Mouse (Mus musculus): Measurements from ENCODE around the gene Usf1. TPM values are rescaled to one million over a fixed set of nuclear protein-coding genes. Genes with fewer than 3 reads are reported as not detected.

The Usf1 gene
- total RNA-seq (2017): 91.6 to 117 TPM (median 94.5 TPM) in 3 replicates

- ATAC-seq (replicated peaks; ENCODE audit: insufficient number of reproducible peaks, low FRiP score, low TSS enrichment, poor library complexity, severe bottlenecking): peak; percentile 78
Observed at GRCm38 (mm10) chr1:171410947-171411484, at the start of gene Usf1. TSS of gene Usf1 (plus strand) at chr1:171411313.

- peak; percentile 42; the same call in 1 of the 2 replicates for ATAC-seq (replicated peaks; ENCODE audit: insufficient number of reproducible peaks, low FRiP score, low TSS enrichment, poor library complexity, severe bottlenecking)
Observed at GRCm38 (mm10) chr1:171365934-171366333, 45.2 kb upstream of the Usf1 start.

GRCm38 (mm10) chr1:171369845-171370556 is 41.1 kb upstream of the Usf1 start, which contains the start of gene Nectin4:
TSS of gene Nectin4 (plus strand) at chr1:171370099.
- peak; percentile 78 for ATAC-seq (replicated peaks; ENCODE audit: insufficient number of reproducible peaks, low FRiP score, low TSS enrichment, poor library complexity, severe bottlenecking)

GRCm38 (mm10) chr1:171372880-171373279 is 38.2 kb upstream of the Usf1 start:
- ATAC-seq (replicated peaks; ENCODE audit: insufficient number of reproducible peaks, low FRiP score, low TSS enrichment, poor library complexity, severe bottlenecking): no peak

GRCm38 (mm10) chr1:171373946-171374345 is 37.2 kb upstream of the Usf1 start:
- no peak for ATAC-seq (replicated peaks; ENCODE audit: insufficient number of reproducible peaks, low FRiP score, low TSS enrichment, poor library complexity, severe bottlenecking)

GRCm38 (mm10) chr1:171375646-171376097 is 35.4 kb upstream of the Usf1 start:
- no peak for ATAC-seq (replicated peaks; ENCODE audit: insufficient number of reproducible peaks, low FRiP score, low TSS enrichment, poor library complexity, severe bottlenecking)

- no peak for ATAC-seq (replicated peaks; ENCODE audit: insufficient number of reproducible peaks, low FRiP score, low TSS enrichment, poor library complexity, severe bottlenecking)
Observed at GRCm38 (mm10) chr1:171378298-171378697, 32.8 kb upstream of the Usf1 start.

GRCm38 (mm10) chr1:171379935-171380599 is 31.0 kb upstream of the Usf1 start:
- ATAC-seq (replicated peaks; ENCODE audit: insufficient number of reproducible peaks, low FRiP score, low TSS enrichment, poor library complexity, severe bottlenecking): peak; percentile 84

GRCm38 (mm10) chr1:171382096-171382620 is 29.0 kb upstream of the Usf1 start:
- no peak for ATAC-seq (replicated peaks; ENCODE audit: insufficient number of reproducible peaks, low FRiP score, low TSS enrichment, poor library complexity, severe bottlenecking)

GRCm38 (mm10) chr1:171384361-171384760 is 26.8 kb upstream of the Usf1 start:
- no peak for ATAC-seq (replicated peaks; ENCODE audit: insufficient number of reproducible peaks, low FRiP score, low TSS enrichment, poor library complexity, severe bottlenecking)

- no peak for ATAC-seq (replicated peaks; ENCODE audit: insufficient number of reproducible peaks, low FRiP score, low TSS enrichment, poor library complexity, severe bottlenecking)
Observed at GRCm38 (mm10) chr1:171385171-171385570, 25.9 kb upstream of the Usf1 start.

GRCm38 (mm10) chr1:171387099-171387498 is 24.0 kb upstream of the Usf1 start:
- no peak for ATAC-seq (replicated peaks; ENCODE audit: insufficient number of reproducible peaks, low FRiP score, low TSS enrichment, poor library complexity, severe bottlenecking)

GRCm38 (mm10) chr1:171388376-171389102 is 22.6 kb upstream of the Usf1 start, which contains the start of gene Arhgap30:
TSS of gene Arhgap30 (plus strand) at chr1:171388954.
- peak; percentile 88 for ATAC-seq (replicated peaks; ENCODE audit: insufficient number of reproducible peaks, low FRiP score, low TSS enrichment, poor library complexity, severe bottlenecking)

GRCm38 (mm10) chr1:171390101-171390500 is 21.0 kb upstream of the Usf1 start:
- ATAC-seq (replicated peaks; ENCODE audit: insufficient number of reproducible peaks, low FRiP score, low TSS enrichment, poor library complexity, severe bottlenecking): peak; percentile 81

- no peak for ATAC-seq (replicated peaks; ENCODE audit: insufficient number of reproducible peaks, low FRiP score, low TSS enrichment, poor library complexity, severe bottlenecking)
Observed at GRCm38 (mm10) chr1:171401821-171402220, 9.3 kb upstream of the Usf1 start.

- ATAC-seq (replicated peaks; ENCODE audit: insufficient number of reproducible peaks, low FRiP score, low TSS enrichment, poor library complexity, severe bottlenecking): no peak
Observed at GRCm38 (mm10) chr1:171402991-171403390, 8.1 kb upstream of the Usf1 start.

- ATAC-seq (replicated peaks; ENCODE audit: insufficient number of reproducible peaks, low FRiP score, low TSS enrichment, poor library complexity, severe bottlenecking): no peak
Observed at GRCm38 (mm10) chr1:171407263-171407662, 3.9 kb upstream of the Usf1 start.

- no peak for ATAC-seq (replicated peaks; ENCODE audit: insufficient number of reproducible peaks, low FRiP score, low TSS enrichment, poor library complexity, severe bottlenecking)
Observed at GRCm38 (mm10) chr1:171410231-171410630, 882 bp upstream of the Usf1 start.

- no peak for ATAC-seq (replicated peaks; ENCODE audit: insufficient number of reproducible peaks, low FRiP score, low TSS enrichment, poor library complexity, severe bottlenecking)
Observed at GRCm38 (mm10) chr1:171411492-171411941, 404 bp downstream of the Usf1 start.

All from monocyte, adult 5-6 weeks (primary cell).